Mouse (Mus musculus) cerebellum, adult 2 months (tissue): ENCODE data around the gene Khdc4.

Source experiments
- CTCF ChIP-seq: fragments of 200-500 bp; IDR thresholded peaks from 2 replicates; pipeline ENCODE4 v1.5.1; 2011; ENCODE audit warnings: low read depth, mild to moderate bottlenecking, control low read depth, low read length, moderate library complexity, borderline replicate concordance; ENCODE audit not compliant: insufficient read depth
- POLR2A ChIP-seq: fragments of 200-500 bp; IDR thresholded peaks from 2 replicates; pipeline ENCODE4 v1.6.1; 2011; ENCODE audit warnings: low read length, control low read depth, borderline replicate concordance; ENCODE audit not compliant: insufficient read depth

- no peak for TF ChIP-seq CTCF
- TF ChIP-seq POLR2A, result no peak
Measured at GRCm38 (mm10) chr3:88647779-88648413, 37.7 kb upstream of the Khdc4 start.
